Mouse (Mus musculus) gastrocnemius, postnatal 14 days (tissue): ENCODE results near the gene Rwdd2b. TPM values are rescaled to one million over a fixed set of nuclear protein-coding genes. Genes with fewer than 3 reads are reported as not detected.

Experiments used
- DNase-seq: peaks from one replicate; pipeline ENCODE4 v3.0.0; 2021; ENCODE audit warnings: mixed read lengths
- intact Hi-C: fragments of 180-260 bp; cut with DNase I; formaldehyde crosslinking; loops from one replicate; pipeline ENCODE4 v1.15.1; 2025; ENCODE audit warnings: low total_unique reads
- long read RNA-seq, 2 experiments: library from polyadenylated mRNA; stranded (forward); transcript quantifications; one replicate each; pipeline ENCODE4 v2.0.0; 2021
- total RNA-seq, 2 experiments: library from RNA; stranded (reverse); gene quantifications; 2 replicates each; pipeline ENCODE4 v1.2.3; 2021

Gene Rwdd2b
- 1 to 10 TPM; 3.6 to 4.5 TPM for total RNA-seq
- long read RNA-seq, experiment 1, partial matches to known transcripts = 0 of 3 reads
- long read RNA-seq, experiment 1, other reads (novel, unspliced or antisense) = 0 of 3 reads
- long read RNA-seq, experiment 2, partial matches to known transcripts = 0 of 4 reads
- long read RNA-seq, experiment 2, other reads (novel, unspliced or antisense) = 0 of 4 reads

GRCm38 (mm10) chr16:87440184-87440686 is at the start of gene Rwdd2b:
TSS of gene Rwdd2b (minus strand) at chr16:87440573.
- intact Hi-C loops = no loop called here
- DNase-seq = peak; percentile 94

- intact Hi-C loops = no loop called here
Measured at GRCm38 (mm10) chr16:87488605-87489004, 48.2 kb upstream of the Rwdd2b start.

GRCm38 (mm10) chr16:87486739-87487138 is 46.4 kb upstream of the Rwdd2b start:
- DNase-seq = no peak
- intact Hi-C loops = no loop called here

More at GRCm38 (mm10) chr16:87488605-87489004, 48.2 kb upstream of the Rwdd2b start:
- DNase-seq = no peak

- intact Hi-C loops = no loop called here
- DNase-seq = no peak
Measured at GRCm38 (mm10) chr16:87484367-87484766, 44.0 kb upstream of the Rwdd2b start.

- no peak for DNase-seq
- intact Hi-C loops = loop anchor here (10.0 kb wide), 1 partner anchor 46 kb away; no protein-coding TSS in a partner anchor
Measured at GRCm38 (mm10) chr16:87470579-87470978, 30.2 kb upstream of the Rwdd2b start.

GRCm38 (mm10) chr16:87458752-87459151 is 18.4 kb upstream of the Rwdd2b start:
- DNase-seq = no peak
- intact Hi-C loops = no loop called here

GRCm38 (mm10) chr16:87455180-87455611 is 14.8 kb upstream of the Rwdd2b start:
- no peak for DNase-seq
- intact Hi-C loops = no loop called here

GRCm38 (mm10) chr16:87454419-87455179 is 14.2 kb upstream of the Rwdd2b start, which contains the start of gene Usp16:
TSS of gene Usp16 (plus strand) at chr16:87454703.
- intact Hi-C loops = no loop called here

GRCm38 (mm10) chr16:87453226-87453625 is 12.9 kb upstream of the Rwdd2b start:
- intact Hi-C loops = no loop called here
- no peak for DNase-seq

More at GRCm38 (mm10) chr16:87454419-87455179, 14.2 kb upstream of the Rwdd2b start, which contains the start of gene Usp16:
- peak; percentile 95 for DNase-seq

GRCm38 (mm10) chr16:87445528-87445927 is 5.2 kb upstream of the Rwdd2b start:
- intact Hi-C loops = no loop called here
- DNase-seq = no peak

GRCm38 (mm10) chr16:87445110-87445509 is 4.7 kb upstream of the Rwdd2b start:
- no peak for DNase-seq
- intact Hi-C loops = no loop called here

GRCm38 (mm10) chr16:87444071-87444470 is 3.7 kb upstream of the Rwdd2b start:
- intact Hi-C loops = no loop called here
- DNase-seq = no peak

- DNase-seq = no peak
- intact Hi-C loops = no loop called here
Measured at GRCm38 (mm10) chr16:87443245-87443644, 2.9 kb upstream of the Rwdd2b start.

GRCm38 (mm10) chr16:87442291-87442690 is 1.9 kb upstream of the Rwdd2b start:
- no peak for DNase-seq
- intact Hi-C loops = no loop called here

- intact Hi-C loops = no loop called here
- no peak for DNase-seq
Measured at GRCm38 (mm10) chr16:87441089-87441488, 716 bp upstream of the Rwdd2b start.

GRCm38 (mm10) chr16:87438697-87439096 is 1.7 kb downstream of the Rwdd2b start:
- intact Hi-C loops = no loop called here
- DNase-seq = no peak

GRCm38 (mm10) chr16:87437096-87437495 is 3.3 kb downstream of the Rwdd2b start:
- intact Hi-C loops = no loop called here
- DNase-seq = no peak

GRCm38 (mm10) chr16:87435411-87436205 is 4.8 kb downstream of the Rwdd2b start:
- intact Hi-C loops = no loop called here
- no peak for DNase-seq

GRCm38 (mm10) chr16:87434946-87435345 is 5.4 kb downstream of the Rwdd2b start:
- no peak for DNase-seq
- intact Hi-C loops = no loop called here

- intact Hi-C loops = no loop called here
- DNase-seq = no peak
Measured at GRCm38 (mm10) chr16:87434266-87434665, 6.1 kb downstream of the Rwdd2b start.
